Mouse (Mus musculus) c-Kit-positive CD71-positive TER-119-positive erythroid progenitor cells, embryonic 14.5 days (primary cell): Measurements from ENCODE around the gene Cdipt.
A peak's percentile ranks its signal among the peaks of the same experiment; 100 is the strongest.

Experiments
- DNase-seq: peaks from one replicate; pipeline ENCODE4 v3.0.0-alpha.2; 2013; ENCODE audit warnings: low spot score

The Cdipt gene

GRCm38 (mm10) chr7:127012845-127013244 lies 37.1 kb downstream of the Cdipt start:
- DNase-seq = no peak

GRCm38 (mm10) chr7:127013385-127013784 lies 37.7 kb downstream of the Cdipt start:
- no peak for DNase-seq

- DNase-seq = peak; percentile 58
These were observed 38.6 kb downstream of the Cdipt start, which contains the start of gene Mvp for GRCm38 (mm10) chr7:127014320-127014719. Gene Mvp, minus strand, starts transcription at chr7:127014621.

- no peak for DNase-seq
These were observed 39.3 kb downstream of the Cdipt start for GRCm38 (mm10) chr7:127014993-127015392.

GRCm38 (mm10) chr7:127016081-127016480 lies 40.4 kb downstream of the Cdipt start:
- DNase-seq = peak; percentile 45

GRCm38 (mm10) chr7:127016481-127016485 lies 40.6 kb downstream of the Cdipt start, which contains the start of gene Pagr1b:
Gene Pagr1b, minus strand, starts transcription at chr7:127016484.
- no peak for DNase-seq

- peak; percentile 62 for DNase-seq
These were observed 40.8 kb downstream of the Cdipt start for GRCm38 (mm10) chr7:127016486-127016938.

GRCm38 (mm10) chr7:127016971-127017949 lies 41.5 kb downstream of the Cdipt start, which contains the start of gene Pagr1a:
Gene Pagr1a, minus strand, starts transcription at chr7:127017352.
- peak; percentile 100 for DNase-seq

- DNase-seq = no peak
These were observed 42.2 kb downstream of the Cdipt start for GRCm38 (mm10) chr7:127017950-127018345.

- DNase-seq = no peak
These were observed 42.9 kb downstream of the Cdipt start for GRCm38 (mm10) chr7:127018416-127019305.

- DNase-seq = no peak
These were observed 43.7 kb downstream of the Cdipt start for GRCm38 (mm10) chr7:127019306-127019960.

GRCm38 (mm10) chr7:127020031-127020430 lies 44.3 kb downstream of the Cdipt start:
- no peak for DNase-seq

GRCm38 (mm10) chr7:127020491-127020890 lies 44.8 kb downstream of the Cdipt start:
- DNase-seq = no peak

GRCm38 (mm10) chr7:127020901-127021562 lies 45.3 kb downstream of the Cdipt start, which contains the start of the genes Gm42742 and Prrt2:
Gene Gm42742, minus strand, starts transcription at chr7:127021097.
Gene Prrt2, minus strand, starts transcription at chr7:127021211.
- no peak for DNase-seq

GRCm38 (mm10) chr7:127021563-127022527 lies 46.1 kb downstream of the Cdipt start:
- DNase-seq = no peak

GRCm38 (mm10) chr7:127022528-127023271 lies 47.0 kb downstream of the Cdipt start:
- DNase-seq = no peak

GRCm38 (mm10) chr7:127023272-127023691 lies 47.6 kb downstream of the Cdipt start:
- no peak for DNase-seq

GRCm38 (mm10) chr7:127023896-127024690 lies 48.4 kb downstream of the Cdipt start:
- DNase-seq = no peak
